ENCODE assay signal across 11 mouse cellular contexts in genomic region chr2:130499546-130499945, GRCm38 (mm10). TPM values are rescaled to one million over a fixed set of nuclear protein-coding genes. Genes with fewer than 3 reads are reported as not detected.
DNase-seq lines count a peak whose midpoint lies in the region; ATAC-seq and TF ChIP-seq lines count a peak whose summit lies in the region.
"Had no signal": no experiment of that assay in that cellular context is flagged by ENCODE, and none has a peak within 500 bp of the region (broad histone marks: within the 10 kb centered on the region; RNA-seq: fewer than 3 reads in every experiment).

No protein-coding gene starts in this region.

- no peak for TF ChIP-seq RAD21 in MEL (IDR thresholded peaks at IDR 0.05; ENCODE audit: low read depth, low read length)

- H3K9me3 ChIP-seq in MEL (replicated peaks; ENCODE audit: insufficient read depth, low read length) = no peaks in the 10 kb centered on the region
- H3K9me3 ChIP-seq in kidney, postnatal 0 days (replicated peaks; ENCODE audit: low read length) = no peaks in the 10 kb centered on the region
- H3K9me3 ChIP-seq in intestine, postnatal 0 days (ENCODE audit: control insufficient read depth) = no peaks in the 10 kb centered on the region
- H3K9me3 ChIP-seq: hindbrain, embryonic 15.5 days; limb, embryonic 13.5 days had no signal

- no peak for TF ChIP-seq CTCF in MEL (IDR thresholded peaks at IDR 0.05 in 2 of 3, conservative IDR thresholded peaks at IDR 0.05 in 1 of 3; ENCODE audit: control insufficient read depth in 1 of 3, insufficient read depth in 1 of 3, low read depth in 2 of 3, low read length in 3 of 3, poor library complexity in 1 of 3, severe bottlenecking in 1 of 3)
- TF ChIP-seq CTCF in kidney, postnatal 0 days (IDR thresholded peaks at IDR 0.05; ENCODE audit: low read depth) = no peak
- no peak for TF ChIP-seq CTCF in intestine, postnatal 0 days (IDR thresholded peaks at IDR 0.05; ENCODE audit: low read depth)

- peaks cover 0 to 9% of the 10 kb centered on the region in 2 experiments; a peak in 1 of 4 replicates for H3K36me3 ChIP-seq in MEL (ENCODE audit: control insufficient read depth in 1 of 2, insufficient read depth in 2 of 2, low read length in 2 of 2)
- H3K36me3 ChIP-seq in kidney, postnatal 0 days (ENCODE audit: insufficient read depth, low read length) = peaks cover 2% of the 10 kb centered on the region; the same call in 1 of the 2 replicates
- no peaks in the 10 kb centered on the region for H3K36me3 ChIP-seq in intestine, postnatal 0 days (ENCODE audit: control insufficient read depth, insufficient read depth)
- H3K36me3 ChIP-seq: hindbrain, embryonic 15.5 days had no signal

- TF ChIP-seq POLR2A in MEL (IDR thresholded peaks at IDR 0.05; ENCODE audit: control insufficient read depth in 1 of 2, insufficient read depth in 1 of 2, low read depth in 1 of 2, low read length in 2 of 2, poor library complexity in 1 of 2) = no peak

- H3K27ac ChIP-seq in MEL (ENCODE audit: control insufficient read depth, low read depth, low read length) = no peak overlapping the region
- no peak overlapping the region for H3K27ac ChIP-seq in kidney, postnatal 0 days
- H3K27ac ChIP-seq in intestine, postnatal 0 days (ENCODE audit: low read depth, low read length) = no peak overlapping the region
- H3K27ac ChIP-seq: hindbrain, embryonic 15.5 days; limb, embryonic 13.5 days had no signal

- H3K4me3 ChIP-seq in MEL (ENCODE audit: control insufficient read depth in 1 of 2, insufficient read depth in 1 of 2, low read depth in 2 of 2, low read length in 2 of 2) = no peak overlapping the region
- H3K4me3 ChIP-seq in kidney, postnatal 0 days (replicated peaks; ENCODE audit: low read depth, low read length) = no peak overlapping the region
- H3K4me3 ChIP-seq in intestine, postnatal 0 days (ENCODE audit: low read depth, low read length) = no peak overlapping the region
- H3K4me3 ChIP-seq: hindbrain, embryonic 15.5 days; limb, embryonic 13.5 days had no signal

- peaks cover 2% of the 10 kb centered on the region; the same call in 1 of the 2 replicates for H3K79me2 ChIP-seq in MEL (ENCODE audit: control insufficient read depth, insufficient read depth, low read length, poor library complexity)

- no peaks in the 10 kb centered on the region for H3K27me3 ChIP-seq in MEL (ENCODE audit: control insufficient read depth in 1 of 2, insufficient read depth in 2 of 2, low read length in 2 of 2)
- H3K27me3 ChIP-seq in kidney, postnatal 0 days (ENCODE audit: insufficient read depth, low read length) = no peaks in the 10 kb centered on the region
- H3K27me3 ChIP-seq in intestine, postnatal 0 days (replicated peaks; ENCODE audit: control insufficient read depth, insufficient read depth, low read length) = no peaks in the 10 kb centered on the region
- H3K27me3 ChIP-seq: hindbrain, embryonic 15.5 days; limb, embryonic 13.5 days had no signal

- peak; percentile 43 for DNase-seq in kidney, adult 9 months
- no peak for DNase-seq in kidney, adult 11 months
- peak; percentile 53 for DNase-seq in 3T3-L1 (ENCODE audit: low read depth, low spot score)
- DNase-seq in MEL (ENCODE audit: low read depth, low spot score) = peak; percentile 62
- DNase-seq in kidney, postnatal 0 days (ENCODE audit: low spot score) = peak; percentile 44
- DNase-seq in frontal cortex, adult 2 months (ENCODE audit: extremely low spot score in 1 of 2, low spot score in 1 of 2) = no peak
- DNase-seq: thymus, adult 18-20 months had no signal

- ATAC-seq in kidney, postnatal 0 days (replicated peaks; ENCODE audit: low FRiP score, low read depth) = no peak
- no peak for ATAC-seq in intestine, postnatal 0 days

- 50% methylated on average over 3 of the region's 3 CpGs for WGBS in kidney, postnatal 0 days
- 63% methylated on average over 3 of the region's 3 CpGs for WGBS in intestine, postnatal 0 days

- H3K9ac ChIP-seq in MEL (ENCODE audit: control insufficient read depth, low read depth, low read length, poor library complexity, severe bottlenecking) = no peak overlapping the region
- H3K9ac ChIP-seq in kidney, postnatal 0 days (ENCODE audit: low read depth, low read length) = no peak overlapping the region
- H3K9ac ChIP-seq in intestine, postnatal 0 days (ENCODE audit: low read depth, low read length) = no peak overlapping the region
- H3K9ac ChIP-seq: hindbrain, embryonic 15.5 days; limb, embryonic 13.5 days had no signal

- peaks cover 3 to 13% of the 10 kb centered on the region in 2 experiments for H3K4me1 ChIP-seq in MEL (ENCODE audit: control insufficient read depth in 1 of 2, insufficient read depth in 2 of 2, low read length in 2 of 2)
- H3K4me1 ChIP-seq in kidney, postnatal 0 days (replicated peaks; ENCODE audit: insufficient read depth, low read length) = no peaks in the 10 kb centered on the region
- no peaks in the 10 kb centered on the region for H3K4me1 ChIP-seq in intestine, postnatal 0 days (replicated peaks; ENCODE audit: control insufficient read depth, insufficient read depth, low read length)
- H3K4me1 ChIP-seq: limb, embryonic 13.5 days had no signal

- no peak overlapping the region for H3K4me2 ChIP-seq in kidney, postnatal 0 days (ENCODE audit: low read length)
- no peak overlapping the region for H3K4me2 ChIP-seq in intestine, postnatal 0 days (replicated peaks; ENCODE audit: low read depth)
- H3K4me2 ChIP-seq: heart, embryonic 11.5 days; hindbrain, embryonic 15.5 days; limb, embryonic 13.5 days had no signal

- no peak for TF ChIP-seq EP300 in MEL (IDR thresholded peaks at IDR 0.05; ENCODE audit: low read depth in 1 of 2, low read length in 2 of 2)

TF ChIP-seq in MEL, 35 proteins besides CTCF, POLR2A, EP300 and RAD21:
- TF ChIP-seq UBTF (IDR thresholded peaks at IDR 0.05; ENCODE audit: borderline replicate concordance, insufficient read depth, low read depth, low read length) (no peak), HCFC1 (IDR thresholded peaks at IDR 0.05; ENCODE audit: low read depth, low read length) (no peak), TAL1 (IDR thresholded peaks at IDR 0.05; ENCODE audit: low read length) (no peak), ZMIZ1 (IDR thresholded peaks at IDR 0.05; ENCODE audit: low read depth, low read length) (no peak), NRF1 (IDR thresholded peaks at IDR 0.05; ENCODE audit: insufficient read depth, low read depth, low read length, poor library complexity, severe bottlenecking) (no peak), ELF1 (IDR thresholded peaks at IDR 0.05; ENCODE audit: low read depth, low read length) (no peak)

RNA-seq across cellular contexts. Expression of gene Ptpra, which starts 49.5 kb away (rescaled TPM):
- 28.1 and 33.0 TPM in 2 replicates for total RNA-seq in MEL (2012; rRNA removed)
- polyA plus RNA-seq in MEL (2012; ENCODE audit: insufficient read depth in 1 of 2, insufficient read length in 2 of 2, low read depth in 1 of 2, low replicate concordance in 2 of 2, missing spikeins in 1 of 2) = 10 to 100 TPM in 1 of 2 experiments, not detected in 1; 68.3 TPM
- polyA plus RNA-seq in kidney, postnatal 0 days (2015; fragmentation: Nextera tagmentation; extraction: Ambion mirVana) = 72.9 and 80.3 TPM in 2 replicates
- 27.4 and 28.2 TPM in 2 replicates for polyA plus RNA-seq in intestine, postnatal 0 days (2015; fragmentation: Nextera tagmentation; extraction: Ambion mirVana)
- polyA plus RNA-seq in frontal cortex, adult 2 months (2012; rRNA removed) = 143 and 161 TPM in 2 replicates

Comparison
In these comparisons a context has a peak if more than half of its experiments do, and no peak if none do; other contexts are left out.
1. DNase-seq: peak in kidney, adult 9 months (single experiment), 3T3-L1 (single experiment), MEL (single experiment) and kidney, postnatal 0 days (single experiment); none in kidney, adult 11 months (single experiment) and frontal cortex, adult 2 months (0 of 2).